Mouse (Mus musculus) ES-Bruce4 (cell line): ENCODE measurements around the gene Nsun6.

Experiments
- CTCF ChIP-seq: IDR thresholded peaks from one replicate; pipeline ENCODE4 v1.8.1; 2011; ENCODE audit warnings: low read depth, low read length
- EP300 ChIP-seq: IDR thresholded peaks from 2 replicates; pipeline ENCODE4 v1.6.1; 2011; ENCODE audit warnings: low read depth, low read length; ENCODE audit not compliant: insufficient read depth

GRCm38 (mm10) chr2:14984029-14984428 lies 70.8 kb downstream of the Nsun6 start:
- TF ChIP-seq EP300 (no peak), CTCF (no peak)
